Mouse (Mus musculus): ENCODE data around the gene Sqor.

Gene Sqor

GRCm38 (mm10) chr2:122783730-122784129, 18.7 kb downstream of the Sqor start:
- no peak for DNase-seq (ENCODE audit: extremely low read depth, low read depth)

GRCm38 (mm10) chr2:122784701-122785100, 19.7 kb downstream of the Sqor start:
- DNase-seq (ENCODE audit: extremely low read depth, low read depth): no peak

GRCm38 (mm10) chr2:122786167-122786566, 21.1 kb downstream of the Sqor start:
- no peak for DNase-seq (ENCODE audit: extremely low read depth, low read depth)

- no peak for DNase-seq (ENCODE audit: extremely low read depth, low read depth)
These were observed 24.3 kb downstream of the Sqor start for GRCm38 (mm10) chr2:122789311-122789710.

- no peak for DNase-seq (ENCODE audit: extremely low read depth, low read depth)
These were observed 24.7 kb downstream of the Sqor start for GRCm38 (mm10) chr2:122789730-122790129.

GRCm38 (mm10) chr2:122804392-122804791, 39.4 kb downstream of the Sqor start:
- no peak for DNase-seq (ENCODE audit: extremely low read depth, low read depth)

- no peak for DNase-seq (ENCODE audit: extremely low read depth, low read depth)
These were observed 41.0 kb downstream of the Sqor start for GRCm38 (mm10) chr2:122806040-122806439.

- DNase-seq (ENCODE audit: extremely low read depth, low read depth): no peak
These were observed 44.0 kb downstream of the Sqor start for GRCm38 (mm10) chr2:122809027-122809426.

GRCm38 (mm10) chr2:122816986-122817385, 51.9 kb downstream of the Sqor start:
- DNase-seq (ENCODE audit: extremely low read depth, low read depth): no peak

GRCm38 (mm10) chr2:122821246-122821645, 56.2 kb downstream of the Sqor start:
- DNase-seq (ENCODE audit: extremely low read depth, low read depth): no peak

- no peak for DNase-seq (ENCODE audit: extremely low read depth, low read depth)
These were observed 60.6 kb downstream of the Sqor start for GRCm38 (mm10) chr2:122825406-122826236.

GRCm38 (mm10) chr2:122826302-122826701, 61.3 kb downstream of the Sqor start:
- no peak for DNase-seq (ENCODE audit: extremely low read depth, low read depth)

GRCm38 (mm10) chr2:122854636-122855035, 89.6 kb downstream of the Sqor start:
- DNase-seq (ENCODE audit: extremely low read depth, low read depth): no peak

GRCm38 (mm10) chr2:122855354-122855753, 90.3 kb downstream of the Sqor start:
- DNase-seq (ENCODE audit: extremely low read depth, low read depth): no peak

Measured in MEL-GATA-1-ER (cell line).